Mouse (Mus musculus): Measurements from ENCODE around the gene Vwf. TPM values are rescaled to one million over a fixed set of nuclear protein-coding genes. Genes with fewer than 3 reads are reported as not detected.
A peak's percentile ranks its signal among the peaks of the same experiment; 100 is the strongest.

The Vwf gene
- polyA plus RNA-seq, 1 experiment = 15.0 TPM

DNA sequence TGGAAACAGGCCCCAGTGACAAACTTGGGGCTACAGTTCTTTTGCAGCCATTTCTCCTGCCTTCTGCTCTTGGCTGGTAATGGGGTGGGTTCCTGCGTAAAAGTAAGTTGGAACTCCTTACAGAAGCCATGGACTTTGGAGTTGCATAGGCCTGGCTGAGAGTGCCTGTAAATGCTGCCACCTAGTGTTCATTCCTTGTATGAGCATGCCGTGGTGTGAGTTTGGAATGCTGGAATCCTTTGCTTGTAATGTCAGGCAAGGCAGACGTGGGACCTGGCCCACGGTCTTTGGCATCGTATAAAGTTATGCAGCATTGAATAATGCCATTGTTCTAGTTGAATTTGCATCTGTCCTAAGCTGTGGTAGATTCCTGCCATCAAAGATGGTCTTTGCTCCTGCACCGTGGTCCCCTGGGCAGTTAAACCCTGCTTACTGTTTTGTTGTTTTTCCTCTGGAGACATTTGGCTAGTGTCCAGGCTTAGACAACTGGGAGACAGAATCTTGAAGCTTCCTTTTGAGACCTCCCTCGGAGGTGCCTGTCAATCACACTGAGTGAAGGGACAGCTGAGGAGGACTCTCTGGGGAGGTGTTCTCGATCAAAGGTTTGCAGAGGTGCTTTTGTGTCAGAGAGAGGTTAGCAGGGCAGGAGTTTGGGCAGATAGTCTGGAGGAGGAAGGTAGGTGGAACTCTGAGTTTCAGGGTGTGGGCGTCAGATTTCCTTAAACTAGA, 58.1 kb downstream of the Vwf start:
- no peaks in the 10 kb centered on the region for H3K27me3 ChIP-seq (ENCODE audit: control insufficient read depth, insufficient read depth, low read length)
- peak; percentile 58 to 66 for DNase-seq

DNA sequence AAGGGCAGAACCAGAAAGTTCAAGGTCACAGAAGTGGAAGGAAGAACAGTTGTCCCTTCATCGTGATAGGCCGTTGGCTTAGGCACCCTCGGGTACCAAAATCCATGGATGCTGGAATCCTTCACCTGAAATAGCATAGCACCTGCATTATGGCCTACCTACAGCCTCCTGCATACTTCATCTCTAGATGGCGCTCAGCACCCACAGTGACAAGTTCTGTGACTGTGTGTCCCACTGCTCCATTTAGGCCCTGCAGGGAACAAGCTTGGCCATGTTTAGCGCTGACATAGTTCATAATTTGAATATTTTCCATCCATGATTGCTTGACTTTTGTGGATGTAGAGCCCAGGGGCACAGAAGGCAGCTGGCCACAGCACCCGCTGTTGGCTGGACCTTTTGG, 62.5 kb downstream of the Vwf start:
- DNase-seq = no peak
- Histone ChIP-seq H3K27ac (ENCODE audit: insufficient read depth, low read length) (no peak overlapping the region), H3K27me3 (ENCODE audit: control insufficient read depth, insufficient read depth, low read length) (no peaks in the 10 kb centered on the region), H3K4me3 (replicated peaks; ENCODE audit: insufficient read depth, low read depth, low read length) (no peak overlapping the region), H3K4me1 (ENCODE audit: control insufficient read depth, insufficient read depth, low read length) (no peaks in the 10 kb centered on the region)
- WGBS = 78% methylated on average over 6 of the region's 6 CpGs
- TF ChIP-seq CTCF (IDR thresholded peaks at IDR 0.05; ENCODE audit: borderline replicate concordance, insufficient read depth, low read depth, low read length) (no peak), POLR2A (IDR thresholded peaks at IDR 0.05; ENCODE audit: borderline replicate concordance, insufficient read depth, low read length) (no peak)

More for the DNA sequence above, 58.1 kb downstream of the Vwf start:
- H3K4me3 ChIP-seq (replicated peaks; ENCODE audit: insufficient read depth, low read depth, low read length) = no peak overlapping the region
- TF ChIP-seq CTCF (IDR thresholded peaks at IDR 0.05; ENCODE audit: borderline replicate concordance, insufficient read depth, low read depth, low read length) (peak; percentile 89), POLR2A (IDR thresholded peaks at IDR 0.05; ENCODE audit: borderline replicate concordance, insufficient read depth, low read length) (no peak)
- no peaks in the 10 kb centered on the region for H3K4me1 ChIP-seq (ENCODE audit: control insufficient read depth, insufficient read depth, low read length)
- H3K27ac ChIP-seq (ENCODE audit: insufficient read depth, low read length) = no peak overlapping the region
- WGBS = 16% methylated on average over 9 of the region's 9 CpGs

DNA sequence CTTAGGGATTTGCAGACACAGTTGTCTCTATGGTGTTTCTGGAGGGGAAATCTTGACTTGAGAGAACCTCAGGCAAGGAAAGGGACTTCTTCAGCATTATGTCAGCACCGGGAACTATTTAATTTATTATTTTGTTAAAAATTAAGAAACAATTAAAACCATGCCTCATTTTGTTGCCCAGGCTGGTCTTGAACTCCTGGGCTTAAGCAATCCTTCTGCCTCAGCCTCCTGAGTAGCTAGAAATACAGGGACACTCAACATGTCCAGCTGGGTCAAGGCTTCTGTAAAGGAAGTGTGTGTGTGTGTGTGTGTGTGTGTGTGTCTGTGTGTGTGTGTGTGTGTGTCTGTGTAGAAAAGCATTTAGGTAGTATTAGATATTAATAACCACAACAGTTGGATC, 71.3 kb downstream of the Vwf start:
- H3K4me1 ChIP-seq (ENCODE audit: control insufficient read depth, insufficient read depth, low read length) = no peaks in the 10 kb centered on the region
- TF ChIP-seq POLR2A (IDR thresholded peaks at IDR 0.05; ENCODE audit: borderline replicate concordance, insufficient read depth, low read length) (no peak), CTCF (IDR thresholded peaks at IDR 0.05; ENCODE audit: borderline replicate concordance, insufficient read depth, low read depth, low read length) (no peak)
- no peak overlapping the region for H3K4me3 ChIP-seq (replicated peaks; ENCODE audit: insufficient read depth, low read depth, low read length)
- no peak for DNase-seq
- H3K27me3 ChIP-seq (ENCODE audit: control insufficient read depth, insufficient read depth, low read length) = no peaks in the 10 kb centered on the region
- no peak overlapping the region for H3K27ac ChIP-seq (ENCODE audit: insufficient read depth, low read length)
- 93% methylated on average over 1 of the region's 1 CpGs for WGBS

DNA sequence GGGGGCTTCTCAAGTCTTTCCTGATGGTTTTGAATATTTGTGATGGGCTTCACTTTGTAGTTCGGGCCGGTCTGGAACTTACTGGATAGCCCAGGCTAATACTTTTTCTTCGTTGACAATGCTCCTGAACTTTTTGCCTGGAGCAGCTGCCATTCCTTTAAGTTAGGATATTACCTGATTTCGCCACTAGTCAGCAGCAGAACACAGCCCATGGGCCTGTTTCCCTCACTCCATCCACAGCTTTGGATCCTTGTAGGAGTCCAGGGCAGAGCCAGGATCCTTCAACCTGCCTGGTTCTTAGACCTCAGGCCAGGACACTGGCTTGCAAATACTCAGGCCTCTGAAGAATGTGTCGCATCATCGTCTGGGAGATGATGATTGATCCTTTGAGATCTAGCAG, 74.2 kb downstream of the Vwf start:
- TF ChIP-seq CTCF (IDR thresholded peaks at IDR 0.05; ENCODE audit: borderline replicate concordance, insufficient read depth, low read depth, low read length) (peak; percentile 86), POLR2A (IDR thresholded peaks at IDR 0.05; ENCODE audit: borderline replicate concordance, insufficient read depth, low read length) (no peak)
- no peaks in the 10 kb centered on the region for H3K27me3 ChIP-seq (ENCODE audit: control insufficient read depth, insufficient read depth, low read length)
- H3K4me1 ChIP-seq (ENCODE audit: control insufficient read depth, insufficient read depth, low read length) = no peaks in the 10 kb centered on the region
- H3K4me3 ChIP-seq (replicated peaks; ENCODE audit: insufficient read depth, low read depth, low read length) = no peak overlapping the region
- peak; percentile 32 to 33 for DNase-seq
- H3K27ac ChIP-seq (ENCODE audit: insufficient read depth, low read length) = no peak overlapping the region
- 34% methylated on average over 6 of the region's 6 CpGs for WGBS

DNA sequence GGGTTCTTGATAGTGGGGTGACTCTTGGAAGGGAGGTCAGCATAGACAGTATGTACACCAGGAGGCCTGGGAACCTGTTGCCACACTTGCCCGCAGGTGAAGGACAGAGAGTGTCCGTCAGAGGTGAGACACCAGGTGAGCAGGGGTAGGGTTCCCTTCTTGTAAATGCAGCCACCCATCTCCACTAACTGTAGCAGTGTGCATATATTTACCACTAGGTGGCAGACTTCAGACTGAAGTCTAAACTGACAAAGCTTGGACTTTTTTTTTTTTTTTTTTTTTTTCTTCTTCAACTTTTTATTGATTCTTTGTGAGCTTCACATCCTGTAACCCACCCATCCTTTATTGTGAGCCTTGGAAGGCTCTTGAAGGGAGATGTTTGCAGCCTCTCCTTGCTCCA, 75.9 kb downstream of the Vwf start:
- TF ChIP-seq POLR2A (IDR thresholded peaks at IDR 0.05; ENCODE audit: borderline replicate concordance, insufficient read depth, low read length) = no peak
- TF ChIP-seq CTCF (IDR thresholded peaks at IDR 0.05; ENCODE audit: borderline replicate concordance, insufficient read depth, low read depth, low read length) = peak; percentile 43; the same call in 1 of the 2 replicates
- H3K27ac ChIP-seq (ENCODE audit: insufficient read depth, low read length) = no peak overlapping the region
- no peaks in the 10 kb centered on the region for H3K27me3 ChIP-seq (ENCODE audit: control insufficient read depth, insufficient read depth, low read length)
- H3K4me3 ChIP-seq (replicated peaks; ENCODE audit: insufficient read depth, low read depth, low read length) = no peak overlapping the region
- H3K4me1 ChIP-seq (ENCODE audit: control insufficient read depth, insufficient read depth, low read length) = no peaks in the 10 kb centered on the region
- peak in 1 of 2 experiments; percentile 22 for DNase-seq
- 75% methylated on average over 2 of the region's 2 CpGs for WGBS

DNA sequence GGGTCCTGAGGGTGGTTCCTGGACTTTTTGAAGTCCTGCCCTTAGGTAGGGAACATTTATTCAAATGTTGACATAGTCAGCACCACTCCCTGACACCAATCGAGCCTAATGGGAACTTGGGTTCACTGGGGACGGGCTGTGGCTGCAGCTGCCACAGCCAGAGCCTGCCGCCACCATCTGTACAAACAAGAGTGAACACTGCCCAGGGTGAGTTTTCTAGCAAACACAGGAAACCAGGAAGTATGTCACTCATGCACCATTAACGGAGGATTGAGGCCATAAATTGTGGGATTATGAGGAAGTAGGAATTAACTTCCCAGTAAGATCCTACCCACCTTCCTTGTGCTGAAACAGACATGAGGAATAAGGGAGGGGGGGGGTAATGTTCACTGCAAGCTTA, 93.9 kb downstream of the Vwf start:
- 89% methylated on average over 4 of the region's 4 CpGs for WGBS
- no peak overlapping the region for H3K27ac ChIP-seq (ENCODE audit: insufficient read depth, low read length)
- H3K27me3 ChIP-seq (ENCODE audit: control insufficient read depth, insufficient read depth, low read length) = no peaks in the 10 kb centered on the region
- TF ChIP-seq POLR2A (IDR thresholded peaks at IDR 0.05; ENCODE audit: borderline replicate concordance, insufficient read depth, low read length) (no peak), CTCF (IDR thresholded peaks at IDR 0.05; ENCODE audit: borderline replicate concordance, insufficient read depth, low read depth, low read length) (no peak)
- no peak for DNase-seq
- no peaks in the 10 kb centered on the region for H3K4me1 ChIP-seq (ENCODE audit: control insufficient read depth, insufficient read depth, low read length)
- no peak overlapping the region for H3K4me3 ChIP-seq (replicated peaks; ENCODE audit: insufficient read depth, low read depth, low read length)

DNA sequence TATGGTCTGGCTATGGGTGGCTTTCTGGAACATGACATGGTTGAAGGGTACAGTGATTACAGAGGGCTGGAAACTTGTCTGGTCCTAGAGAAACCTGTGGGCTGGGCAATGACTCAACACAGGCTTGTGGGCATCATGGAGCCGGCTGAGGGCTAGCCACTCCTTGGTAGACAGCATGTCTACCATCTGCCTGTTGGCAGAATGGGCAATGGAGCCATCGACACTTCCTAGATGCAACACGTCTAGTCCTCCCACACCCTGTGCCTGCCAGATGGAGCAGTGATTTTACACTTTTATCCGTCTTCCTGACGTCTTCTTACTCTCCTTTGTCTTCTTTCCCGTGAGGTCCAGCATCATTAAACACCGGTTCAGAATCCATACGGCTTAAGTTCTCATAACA, 94.6 kb downstream of the Vwf start:
- DNase-seq = no peak
- WGBS = 40% methylated on average over 8 of the region's 8 CpGs
- no peak overlapping the region for H3K27ac ChIP-seq (ENCODE audit: insufficient read depth, low read length)
- no peak overlapping the region for H3K4me3 ChIP-seq (replicated peaks; ENCODE audit: insufficient read depth, low read depth, low read length)
- H3K27me3 ChIP-seq (ENCODE audit: control insufficient read depth, insufficient read depth, low read length) = no peaks in the 10 kb centered on the region
- no peak for TF ChIP-seq POLR2A (IDR thresholded peaks at IDR 0.05; ENCODE audit: borderline replicate concordance, insufficient read depth, low read length)
- no peak for TF ChIP-seq CTCF (IDR thresholded peaks at IDR 0.05; ENCODE audit: borderline replicate concordance, insufficient read depth, low read depth, low read length)
- no peaks in the 10 kb centered on the region for H3K4me1 ChIP-seq (ENCODE audit: control insufficient read depth, insufficient read depth, low read length)

DNA sequence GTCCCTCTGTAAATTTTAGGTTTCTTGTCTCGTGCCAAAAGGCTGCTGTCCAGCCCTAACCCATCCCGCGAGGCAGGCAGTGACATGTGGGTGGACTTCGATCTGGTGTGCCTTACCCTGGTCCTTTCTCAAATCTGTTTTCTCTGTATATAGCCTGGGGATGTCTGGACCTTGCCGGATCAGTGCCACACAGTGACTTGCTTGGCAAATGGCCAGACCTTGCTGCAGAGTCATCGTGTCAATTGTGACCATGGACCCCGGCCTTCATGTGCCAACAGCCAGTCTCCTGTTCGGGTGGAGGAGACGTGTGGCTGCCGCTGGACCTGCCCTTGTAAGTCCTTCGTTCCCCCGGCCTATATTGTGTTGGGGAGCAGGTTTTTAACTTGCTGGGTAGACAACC, 102.4 kb downstream of the Vwf start:
- no peak for DNase-seq
- Histone ChIP-seq H3K4me1 (ENCODE audit: control insufficient read depth, insufficient read depth, low read length) (no peaks in the 10 kb centered on the region), H3K27ac (ENCODE audit: insufficient read depth, low read length) (no peak overlapping the region), H3K27me3 (ENCODE audit: control insufficient read depth, insufficient read depth, low read length) (no peaks in the 10 kb centered on the region), H3K4me3 (replicated peaks; ENCODE audit: insufficient read depth, low read depth, low read length) (no peak overlapping the region)
- 52% methylated on average over 12 of the region's 12 CpGs for WGBS
- TF ChIP-seq CTCF (IDR thresholded peaks at IDR 0.05; ENCODE audit: borderline replicate concordance, insufficient read depth, low read depth, low read length) (no peak), POLR2A (IDR thresholded peaks at IDR 0.05; ENCODE audit: borderline replicate concordance, insufficient read depth, low read length) (no peak)
